Mouse (Mus musculus): ENCODE results near the gene Olfr963. TPM values are rescaled to one million over a fixed set of nuclear protein-coding genes. Genes with fewer than 3 reads are reported as not detected.

Gene Olfr963
- not detected in 2 replicates for polyA plus RNA-seq (2015; fragmentation: Nextera tagmentation; extraction: Ambion mirVana)

DNA sequence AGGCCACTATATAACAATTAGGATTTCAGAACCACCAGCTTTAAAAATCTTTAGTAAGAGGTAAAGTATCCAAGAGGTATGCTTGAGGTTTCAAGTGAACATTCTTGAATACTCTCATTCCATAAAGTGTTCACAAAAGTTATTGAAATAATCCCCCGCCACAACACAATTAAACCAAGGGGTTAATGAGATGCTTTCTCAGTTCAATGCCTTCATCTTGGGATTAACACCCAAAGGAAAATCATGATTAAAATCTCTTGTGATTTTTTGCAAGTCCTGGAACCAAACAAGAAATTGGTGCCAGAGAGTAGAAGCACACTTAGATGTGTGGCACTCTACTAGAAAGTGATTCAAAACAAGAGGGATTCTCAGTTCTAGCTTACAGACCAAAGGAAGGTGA lies at the start of gene Olfr963:
Gene Olfr963 (plus strand): TSS at position 301 of the 400 bp plus-strand sequence.

DNA sequence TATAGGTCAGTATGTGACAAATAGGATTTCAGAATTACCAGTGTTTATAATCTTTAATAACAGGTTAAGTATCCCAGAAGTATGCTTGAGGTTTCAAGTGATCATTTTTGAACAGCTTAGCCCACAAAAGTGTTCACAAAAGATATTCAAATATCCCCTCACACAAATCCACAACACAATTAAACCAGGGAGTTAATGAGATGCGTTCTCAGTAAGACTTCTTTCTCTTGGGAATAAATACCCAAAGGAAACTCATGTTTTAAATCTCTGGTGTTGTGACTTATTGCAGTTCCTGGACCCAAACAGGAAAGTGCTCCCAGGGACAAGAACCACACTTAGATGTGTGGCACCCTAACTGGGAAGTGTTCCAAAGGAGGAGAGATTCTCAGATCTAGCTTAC lies 45.9 kb upstream of the Olfr963 start, which contains the start of gene Olfr960:
Gene Olfr960 (plus strand): TSS at position 301 of the 400 bp plus-strand sequence.

DNA sequence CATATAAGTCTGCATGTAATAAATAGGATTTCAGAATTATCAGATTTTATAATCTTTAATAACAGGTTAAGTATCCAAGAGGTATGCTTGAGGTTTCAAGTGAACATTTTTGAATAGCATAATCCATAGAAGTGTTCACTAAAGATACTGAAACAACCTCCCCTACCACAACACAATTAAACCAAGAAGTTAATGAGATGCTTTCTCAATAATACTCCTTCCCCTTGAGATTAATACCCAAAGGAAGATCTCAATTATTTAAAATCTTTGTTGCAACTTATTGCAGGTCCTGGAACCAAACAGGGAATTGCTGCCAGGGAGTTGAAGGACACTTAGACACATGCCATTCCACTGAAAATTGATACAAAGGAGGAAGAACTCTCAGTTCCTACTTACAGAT lies 22.2 kb upstream of the Olfr963 start, which contains the start of gene Olfr961:
Gene Olfr961 (plus strand): TSS at position 301 of the 400 bp plus-strand sequence.

DNA sequence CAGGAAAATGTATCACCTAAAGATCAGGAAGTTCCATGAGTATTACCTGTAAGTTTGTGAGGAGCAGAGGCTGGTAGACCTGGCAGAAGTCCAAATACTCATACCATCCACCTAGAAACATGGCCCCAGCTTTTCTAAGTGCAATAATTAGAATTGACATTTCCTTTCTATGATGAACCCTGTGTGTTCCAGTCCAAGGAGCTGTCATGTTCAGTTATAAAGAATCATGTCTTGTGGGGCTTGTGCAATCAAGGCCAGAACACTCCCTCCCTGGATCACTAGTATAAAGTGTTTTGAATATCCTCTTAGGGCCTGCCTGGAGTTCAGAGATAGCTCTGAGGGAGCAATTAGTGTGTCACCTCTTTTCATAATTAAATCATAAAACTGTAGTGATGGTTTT lies 40.0 kb downstream of the Olfr963 start, which contains the start of gene Olfr149:
Gene Olfr149 (minus strand): TSS at position 101 of the 400 bp plus-strand sequence.

GRCm38 (mm10) chr9:39711053-39711452 lies 44.0 kb downstream of the Olfr963 start, which contains the start of gene Olfr965:
TSS of gene Olfr965 (plus strand) at chr9:39711353.

Other genes starting within 250 kb of the Olfr963 start
- not detected in 2 replicates for gene Olfr952, start 240.1 kb upstream of the Olfr963 start, polyA plus RNA-seq (2015; fragmentation: Nextera tagmentation; extraction: Ambion mirVana)
- gene Olfr954, start 210.5 kb upstream of the Olfr963 start, polyA plus RNA-seq (2015; fragmentation: Nextera tagmentation; extraction: Ambion mirVana): not detected in 2 replicates
- not detected in 2 replicates for gene Olfr955, start 195.3 kb upstream of the Olfr963 start, polyA plus RNA-seq (2015; fragmentation: Nextera tagmentation; extraction: Ambion mirVana)
- not detected in 2 replicates for gene Olfr44, start 173.2 kb upstream of the Olfr963 start, polyA plus RNA-seq (2015; fragmentation: Nextera tagmentation; extraction: Ambion mirVana)
- not detected in 2 replicates for gene Olfr957, start 151.4 kb upstream of the Olfr963 start, polyA plus RNA-seq (2015; fragmentation: Nextera tagmentation; extraction: Ambion mirVana)
- not detected in 2 replicates for gene Olfr958, start 113.2 kb upstream of the Olfr963 start, polyA plus RNA-seq (2015; fragmentation: Nextera tagmentation; extraction: Ambion mirVana)
- gene Olfr959, start 91.6 kb upstream of the Olfr963 start, polyA plus RNA-seq (2015; fragmentation: Nextera tagmentation; extraction: Ambion mirVana): not detected in 2 replicates
- 39.4 and 49.0 TPM in 2 replicates for gene AW551984, start 62.8 kb upstream of the Olfr963 start, polyA plus RNA-seq (2015; fragmentation: Nextera tagmentation; extraction: Ambion mirVana)
- not detected in 2 replicates for gene Olfr148, start 56.5 kb upstream of the Olfr963 start, polyA plus RNA-seq (2015; fragmentation: Nextera tagmentation; extraction: Ambion mirVana)
- gene Olfr960, start 45.8 kb upstream of the Olfr963 start, polyA plus RNA-seq (2015; fragmentation: Nextera tagmentation; extraction: Ambion mirVana): not detected in 2 replicates
- gene Olfr961, start 22.1 kb upstream of the Olfr963 start, polyA plus RNA-seq (2015; fragmentation: Nextera tagmentation; extraction: Ambion mirVana): not detected in 2 replicates
- not detected in 2 replicates for gene Olfr149, start 39.9 kb downstream of the Olfr963 start, polyA plus RNA-seq (2015; fragmentation: Nextera tagmentation; extraction: Ambion mirVana)
- gene Olfr965, start 44.1 kb downstream of the Olfr963 start, polyA plus RNA-seq (2015; fragmentation: Nextera tagmentation; extraction: Ambion mirVana): not detected in 2 replicates
- not detected in 2 replicates for gene Olfr150, start 63.8 kb downstream of the Olfr963 start, polyA plus RNA-seq (2015; fragmentation: Nextera tagmentation; extraction: Ambion mirVana)
- not detected in 2 replicates for gene Olfr967, start 79.0 kb downstream of the Olfr963 start, polyA plus RNA-seq (2015; fragmentation: Nextera tagmentation; extraction: Ambion mirVana)
- not detected in 2 replicates for gene Olfr968, start 116.0 kb downstream of the Olfr963 start, polyA plus RNA-seq (2015; fragmentation: Nextera tagmentation; extraction: Ambion mirVana)
- not detected in 2 replicates for gene Olfr969, start 123.7 kb downstream of the Olfr963 start, polyA plus RNA-seq (2015; fragmentation: Nextera tagmentation; extraction: Ambion mirVana)
- gene Olfr970, start 141.7 kb downstream of the Olfr963 start, polyA plus RNA-seq (2015; fragmentation: Nextera tagmentation; extraction: Ambion mirVana): not detected in 2 replicates
- gene Olfr971, start 169.7 kb downstream of the Olfr963 start, polyA plus RNA-seq (2015; fragmentation: Nextera tagmentation; extraction: Ambion mirVana): not detected in 2 replicates
- gene Olfr972, start 199.2 kb downstream of the Olfr963 start, polyA plus RNA-seq (2015; fragmentation: Nextera tagmentation; extraction: Ambion mirVana): not detected in 2 replicates
- not detected in 2 replicates for gene Olfr229, start 240.1 kb downstream of the Olfr963 start, polyA plus RNA-seq (2015; fragmentation: Nextera tagmentation; extraction: Ambion mirVana)

All from adrenal gland, postnatal 0 days (tissue).